Mouse (Mus musculus) thymus, postnatal 25 days (tissue): Measurements from ENCODE around the gene Rela.

Experiments used
- DNase-seq: peaks from one replicate; pipeline ENCODE4 v3.0.0; 2022

Rela gene

DNA sequence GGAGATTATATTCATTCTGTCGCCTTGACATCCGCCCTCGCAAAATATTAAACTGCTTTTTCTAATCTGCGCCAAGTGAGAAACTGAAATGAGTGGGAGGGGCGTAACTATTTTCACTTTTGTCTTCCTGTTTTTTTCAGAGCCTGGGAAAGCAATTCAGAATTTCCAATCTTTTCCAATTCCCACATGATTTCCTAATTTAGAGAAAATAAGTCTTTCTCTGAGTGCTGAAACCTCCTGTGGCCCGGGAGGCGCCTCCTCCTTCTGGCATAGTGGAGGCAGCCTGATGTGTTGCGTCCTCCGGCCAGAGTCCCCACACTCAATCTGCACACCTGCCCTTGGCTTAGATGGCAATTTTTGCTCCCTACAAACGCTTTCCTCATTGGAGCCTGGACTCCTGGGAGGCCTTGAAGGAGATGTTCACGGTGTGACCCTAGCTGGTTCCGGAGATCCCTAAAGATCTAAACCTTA lies 677 bp upstream of the Rela start:
- no peak for DNase-seq

DNA sequence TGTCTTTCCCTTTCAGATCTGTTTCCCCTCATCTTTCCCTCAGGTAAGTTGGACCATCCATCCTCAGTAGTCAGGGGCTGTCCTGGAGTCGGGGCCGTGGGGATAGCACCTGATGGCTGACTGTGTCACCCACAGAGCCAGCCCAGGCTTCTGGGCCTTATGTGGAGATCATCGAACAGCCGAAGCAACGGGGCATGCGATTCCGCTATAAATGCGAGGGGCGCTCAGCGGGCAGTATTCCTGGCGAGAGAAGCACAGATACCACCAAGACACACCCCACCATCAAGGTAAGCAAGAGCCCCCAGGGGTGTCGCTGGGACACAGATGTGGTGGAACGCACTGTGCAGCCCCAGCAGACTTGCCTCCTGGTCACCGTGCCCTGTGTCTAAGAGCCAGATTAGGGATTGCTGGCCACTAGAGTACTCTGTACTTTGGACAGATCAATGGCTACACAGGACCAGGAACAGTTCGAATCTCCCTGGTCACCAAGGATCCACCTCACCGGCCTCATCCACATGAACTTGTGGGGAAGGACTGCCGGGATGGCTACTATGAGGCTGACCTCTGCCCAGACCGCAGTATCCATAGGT lies 1.2 kb downstream of the Rela start:
- no peak for DNase-seq

DNA sequence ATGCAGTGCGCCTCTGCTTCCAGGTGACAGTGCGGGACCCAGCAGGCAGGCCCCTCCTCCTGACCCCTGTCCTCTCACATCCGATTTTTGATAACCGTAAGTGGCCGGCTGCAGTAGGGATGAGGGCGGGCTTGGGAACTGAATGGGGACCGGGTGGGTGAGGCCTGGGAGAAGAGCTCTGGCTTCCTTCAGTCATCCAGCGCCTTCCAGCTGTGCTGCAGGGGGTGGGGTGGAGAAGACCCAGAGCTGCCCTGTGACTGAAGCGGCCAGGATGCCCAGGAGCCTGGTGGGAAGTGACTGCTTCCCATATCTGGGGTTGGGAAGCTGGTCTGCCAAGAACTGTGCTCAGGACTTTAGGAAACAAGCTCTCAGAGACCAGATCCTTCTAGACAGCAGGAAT lies 3.1 kb downstream of the Rela start:
- no peak for DNase-seq

GRCm38 (mm10) chr19:5641021-5641420 lies 3.7 kb downstream of the Rela start:
- DNase-seq = no peak

DNA sequence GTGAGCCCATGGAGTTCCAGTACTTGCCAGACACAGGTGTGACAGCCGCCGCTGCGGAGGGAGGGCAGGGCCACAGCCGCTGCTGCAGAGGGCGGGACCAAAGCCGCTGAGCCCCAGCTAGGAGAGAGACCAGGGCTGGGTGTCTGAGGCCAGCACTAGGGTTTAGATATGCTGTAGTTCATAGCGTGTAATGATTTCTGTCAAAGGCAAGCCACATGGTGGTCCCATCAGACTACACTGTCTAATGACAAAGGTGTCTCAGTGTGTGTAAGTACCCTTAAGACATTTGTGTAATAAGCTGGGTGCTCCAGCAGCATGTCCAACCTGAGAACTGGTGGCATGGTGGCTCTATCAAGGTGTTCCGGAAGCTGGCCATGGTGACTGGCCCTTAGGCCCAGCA lies 4.4 kb downstream of the Rela start:
- no peak for DNase-seq

GRCm38 (mm10) chr19:5645280-5645679 lies 8.0 kb downstream of the Rela start:
- no peak for DNase-seq

- no peak for DNase-seq
Observed at GRCm38 (mm10) chr19:5646731-5647330, 9.5 kb downstream of the Rela start.

- no peak for DNase-seq
Observed at GRCm38 (mm10) chr19:5647791-5648190, 10.5 kb downstream of the Rela start.

DNA sequence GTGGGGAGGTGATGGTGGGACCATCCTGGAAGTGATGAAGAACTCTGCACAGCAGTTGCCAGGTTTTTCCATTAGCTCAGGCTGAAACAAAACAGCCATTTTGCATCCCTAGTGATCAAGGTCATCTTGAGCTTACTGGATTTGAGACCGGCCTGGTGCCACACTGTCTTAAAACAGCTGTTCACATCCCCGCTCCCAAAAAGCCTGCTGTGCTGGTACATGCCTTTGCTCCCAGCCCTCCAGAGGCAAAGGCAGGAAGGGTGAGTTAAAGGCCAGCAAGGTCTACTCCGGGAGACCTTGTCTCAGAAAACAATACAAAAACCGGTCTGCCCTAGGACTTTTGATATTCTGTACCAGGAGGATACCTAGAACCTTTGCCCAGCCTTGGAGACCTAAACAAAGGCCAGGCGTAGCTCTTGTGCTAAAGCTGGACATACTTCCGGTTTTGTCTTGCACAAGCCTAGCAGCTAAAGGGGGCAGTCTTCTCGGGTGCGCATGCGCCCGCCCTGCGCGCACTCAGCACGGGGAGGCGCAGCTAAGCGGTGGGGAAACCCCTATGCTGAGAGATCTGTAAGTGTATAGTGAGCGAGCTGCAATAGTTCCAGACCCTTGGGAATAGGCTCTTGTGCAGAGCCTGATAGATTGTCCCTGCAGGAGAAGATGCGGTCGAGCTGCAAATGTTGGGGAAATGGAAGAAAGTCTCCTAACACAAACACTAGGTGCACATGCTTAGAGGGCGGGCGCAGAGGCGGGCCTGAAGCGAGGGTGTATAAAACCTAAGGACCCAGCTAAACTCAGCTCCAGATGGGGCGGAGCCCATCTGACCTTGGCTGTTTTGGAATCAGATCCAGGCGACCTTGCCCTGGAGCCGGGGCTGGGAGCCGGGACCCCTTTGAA lies 11.4 kb downstream of the Rela start:
- peak; percentile 86 for DNase-seq

DNA sequence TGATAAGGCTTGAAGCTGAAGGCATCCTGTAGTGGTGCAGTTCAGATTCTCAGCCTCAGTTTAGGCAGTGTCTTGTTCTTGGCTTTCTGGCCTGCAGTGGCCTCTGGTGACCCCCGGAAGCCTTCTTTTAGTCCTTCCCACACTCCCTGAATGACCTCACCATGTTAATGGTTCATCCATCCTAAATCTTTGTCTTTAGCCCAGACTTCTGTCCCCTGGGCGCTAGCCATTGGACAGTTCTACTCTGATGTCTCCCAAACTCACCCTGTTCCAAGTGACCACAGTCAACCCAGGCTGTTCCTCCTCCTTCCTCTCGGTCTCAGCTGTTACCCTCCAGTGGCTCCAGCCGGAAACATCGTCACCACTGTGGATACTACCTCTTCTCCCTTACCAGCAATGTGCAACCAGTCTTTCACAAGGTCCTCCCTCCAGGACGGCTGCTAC lies 12.0 kb downstream of the Rela start:
- no peak for DNase-seq

- DNase-seq = no peak
Observed at GRCm38 (mm10) chr19:5651502-5652274, 14.4 kb downstream of the Rela start.

- no peak for DNase-seq
Observed at GRCm38 (mm10) chr19:5652570-5652969, 15.3 kb downstream of the Rela start.

GRCm38 (mm10) chr19:5653969-5654719 lies 16.9 kb downstream of the Rela start:
- DNase-seq = no peak

DNA sequence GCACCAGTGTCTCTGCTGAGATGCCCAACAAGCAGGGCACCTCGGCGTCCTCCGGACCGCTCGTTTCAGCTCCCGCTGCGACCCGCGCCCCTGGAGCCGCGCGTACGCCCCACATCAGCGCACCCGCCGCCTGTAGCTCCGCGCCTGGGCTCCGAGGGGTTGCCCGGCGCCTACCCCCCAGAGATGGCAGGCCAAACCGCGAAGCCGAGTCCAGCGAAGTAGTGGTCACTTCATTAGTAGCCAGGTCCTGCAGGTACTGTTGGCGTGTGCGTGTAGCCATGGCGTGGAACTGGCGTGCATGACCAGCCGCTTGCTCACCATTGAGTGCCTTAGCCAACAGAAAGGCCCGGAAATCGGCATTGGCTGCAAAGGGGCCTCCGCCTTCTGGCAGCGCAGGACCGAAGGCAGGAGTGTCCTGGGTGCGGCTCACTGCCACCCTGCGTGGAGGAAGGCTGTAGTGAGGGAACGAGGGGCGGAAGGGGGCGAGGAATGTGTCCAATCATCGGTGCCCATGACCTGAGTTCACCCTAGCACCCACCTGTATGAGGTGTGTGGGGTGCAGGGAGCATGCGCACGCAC lies 17.5 kb downstream of the Rela start:
- no peak for DNase-seq

- DNase-seq = peak; percentile 75
Observed at GRCm38 (mm10) chr19:5660942-5661751, 23.9 kb downstream of the Rela start.

DNA sequence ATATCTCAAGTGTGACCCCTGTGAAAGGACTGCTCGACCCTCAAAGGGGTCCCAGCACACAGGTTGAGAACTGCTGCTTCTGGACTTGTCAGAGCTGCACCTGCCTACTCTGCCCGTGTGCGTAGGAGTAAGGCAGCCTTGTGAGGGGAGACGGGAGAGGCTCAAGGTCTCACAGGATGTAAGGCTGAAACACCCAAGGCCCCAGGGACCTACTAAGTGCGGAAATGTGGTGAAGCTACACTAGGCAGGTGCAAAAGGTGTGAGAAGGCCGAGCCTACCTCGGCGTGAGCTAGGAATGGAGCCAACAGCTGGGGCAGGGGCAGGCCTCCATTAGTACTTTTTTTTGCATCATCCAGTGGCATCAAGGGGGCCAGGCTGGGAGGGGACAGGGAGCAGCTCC lies 25.0 kb downstream of the Rela start:
- peak; percentile 57 for DNase-seq

- DNase-seq = peak; percentile 98
Observed at GRCm38 (mm10) chr19:5662981-5663913, 26.0 kb downstream of the Rela start, which contains the start of gene Sipa1. Gene Sipa1 (minus strand): TSS chr19:5663707.

DNA sequence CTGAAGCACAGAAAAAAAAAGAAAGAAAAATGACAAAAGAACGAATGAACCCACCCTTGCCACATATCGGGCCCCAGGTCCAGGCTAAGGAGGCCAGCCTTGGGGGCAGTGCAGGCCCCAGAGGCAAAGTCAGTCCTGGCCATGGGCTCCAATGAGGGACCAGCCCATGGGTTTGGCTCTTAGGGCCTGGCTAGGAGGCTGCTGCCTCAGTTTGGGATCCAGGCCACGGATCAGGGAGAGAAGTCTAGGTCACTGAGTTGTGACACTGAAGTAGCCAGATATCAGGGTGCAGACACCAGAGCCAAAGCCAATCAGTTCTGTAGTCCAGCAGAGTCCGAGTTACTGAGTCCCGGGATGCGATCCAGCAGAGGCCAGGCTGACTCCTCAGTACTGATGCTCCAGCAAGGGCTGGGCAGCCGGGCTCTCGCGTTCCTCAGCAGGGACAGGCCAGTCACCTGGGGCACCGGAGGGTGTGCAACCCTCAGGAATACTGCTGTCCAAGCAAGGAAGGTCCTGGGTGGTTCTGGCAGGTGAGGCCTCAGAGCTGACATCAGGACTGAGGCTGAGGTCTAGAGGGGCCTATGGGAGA lies 27.5 kb downstream of the Rela start:
- no peak for DNase-seq

- no peak for DNase-seq
Observed at GRCm38 (mm10) chr19:5665465-5665864, 28.2 kb downstream of the Rela start.
